Comparison of ENCODE assay signal across 8 mouse cellular contexts in the genomic region with DNA sequence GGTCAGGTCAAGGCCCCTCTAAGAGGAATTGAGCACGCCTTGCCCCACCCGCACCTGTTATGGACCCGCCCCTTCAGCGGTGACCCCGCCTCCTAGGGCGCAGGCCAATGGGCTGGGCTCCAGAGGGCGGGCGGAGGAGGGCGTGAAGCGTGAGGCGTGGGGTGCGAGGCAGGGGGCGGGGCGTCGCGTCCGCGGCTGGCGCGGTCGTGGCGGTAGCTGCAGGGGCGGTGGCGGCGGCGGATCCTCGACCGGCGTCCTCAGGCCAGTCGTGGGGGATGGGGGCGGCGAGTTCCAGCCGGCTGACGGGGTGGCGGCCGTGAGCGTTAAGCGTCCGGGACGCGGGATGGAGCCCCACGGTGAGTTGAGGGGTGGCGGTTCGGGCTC. TPM values are rescaled to one million over a fixed set of nuclear protein-coding genes. Genes with fewer than 3 reads are reported as not detected.
DNase-seq lines count a peak whose midpoint lies in the region; ATAC-seq and TF ChIP-seq lines count a peak whose summit lies in the region.

No protein-coding gene starts in this region.

- H3K4me3 ChIP-seq in ES-E14 (ENCODE audit: insufficient read depth in 1 of 2, low read depth in 1 of 2, low read length in 2 of 2, poor library complexity in 1 of 2, severe bottlenecking in 1 of 2): peak overlapping the region; percentile 71 to 93
- peak overlapping the region; percentile 78 for H3K4me3 ChIP-seq in lung, embryonic 14.5 days (ENCODE audit: low read depth, low read length)

- H3K9me3 ChIP-seq in ES-E14 (ENCODE audit: control insufficient read depth, insufficient read depth, low read depth, low read length): no peaks in the 10 kb centered on the region
- no peaks in the 10 kb centered on the region for H3K9me3 ChIP-seq in lung, embryonic 14.5 days (ENCODE audit: low read depth, low read length)

- H3K27ac ChIP-seq in ES-E14 (ENCODE audit: insufficient read depth, low read depth, low read length, poor library complexity, severe bottlenecking): no peak overlapping the region
- H3K27ac ChIP-seq in lung, embryonic 14.5 days (ENCODE audit: low read depth): peak overlapping the region; percentile 60

- in situ Hi-C loops in ES-E14 (cut with MboI; ENCODE audit: low sequenced_read_pairs in 2 of 2, unreplicated experiment in 2 of 2): loop anchor here (10.0 to 25.0 kb wide), 3 partner anchors 152 to 182 kb away; no protein-coding TSS in a partner anchor

- ATAC-seq in hematopoietic stem cell, adult 5-6 weeks (replicated peaks in 1 of 2; ENCODE audit: insufficient read depth in 1 of 2, low FRiP score in 2 of 2, low TSS enrichment in 1 of 2, low read depth in 1 of 2, poor library complexity in 2 of 2, severe bottlenecking in 2 of 2): peak; percentile 87 to 96
- ATAC-seq in lung, embryonic 14.5 days (ENCODE audit: insufficient read depth): peak; percentile 92

- DNase-seq in ES-E14 (ENCODE audit: low read depth, low spot score): peak; percentile 79
- peak; percentile 35 for DNase-seq in cerebellum, adult 9-10 months
- peak; percentile 38 to 72 for DNase-seq in frontal cortex, adult 2 months (ENCODE audit: extremely low spot score in 1 of 2, low spot score in 1 of 2)
- peak; percentile 44 to 51 for DNase-seq in layer of hippocampus, adult 8-10 months (ENCODE audit: low spot score in 2 of 2)
- peak; percentile 88 for DNase-seq in lung, embryonic 14.5 days
- peak; percentile 83 for DNase-seq in ovary, adult 18-20 months (ENCODE audit: low spot score)
- DNase-seq in thymus, adult 18-20 months: peak; percentile 37 to 38

- under 1% methylated on average over 41 of the region's 44 CpGs for WGBS in lung, embryonic 14.5 days

- TF ChIP-seq CTCF in lung, embryonic 14.5 days (IDR thresholded peaks at IDR 0.05; ENCODE audit: low read depth): no peak

- no peaks in the 10 kb centered on the region for H3K36me3 ChIP-seq in ES-E14 (ENCODE audit: control insufficient read depth, insufficient read depth, low read length, poor library complexity, severe bottlenecking)
- H3K36me3 ChIP-seq in lung, embryonic 14.5 days (ENCODE audit: insufficient read depth): no peaks in the 10 kb centered on the region

- H3K4me2 ChIP-seq in lung, embryonic 14.5 days: peak overlapping the region; percentile 84

- H3K4me1 ChIP-seq in ES-E14 (ENCODE audit: control insufficient read depth in 2 of 2, insufficient read depth in 2 of 2, low read length in 2 of 2, poor library complexity in 1 of 2): no peaks in the 10 kb centered on the region; a peak in 1 of 4 replicates
- peaks cover 4% of the 10 kb centered on the region; the same call in 1 of the 2 replicates for H3K4me1 ChIP-seq in lung, embryonic 14.5 days (ENCODE audit: insufficient read depth)

- no peaks in the 10 kb centered on the region for H3K27me3 ChIP-seq in lung, embryonic 14.5 days (ENCODE audit: insufficient read depth, low read length)

- peak overlapping the region; percentile 67 for H3K9ac ChIP-seq in ES-E14 (ENCODE audit: insufficient read depth, low read depth, low read length, poor library complexity, severe bottlenecking)
- H3K9ac ChIP-seq in lung, embryonic 14.5 days: peak overlapping the region; percentile 77

TF ChIP-seq in ES-E14, 5 proteins besides CTCF, POLR2A, EP300 and RAD21:
- TF ChIP-seq MAFK (IDR thresholded peaks at IDR 0.05; ENCODE audit: insufficient read depth, low read depth, low read length) (no peak), ZC3H11A (IDR thresholded peaks at IDR 0.05; ENCODE audit: borderline replicate concordance, low read depth, low read length) (no peak), HCFC1 (IDR thresholded peaks at IDR 0.05; ENCODE audit: borderline replicate concordance, insufficient read depth, low read length) (no peak), ZNF384 (IDR thresholded peaks at IDR 0.05; ENCODE audit: low read depth, low read length) (no peak), CHD2 (IDR thresholded peaks at IDR 0.05; ENCODE audit: low read depth, low read length) (no peak)

RNA-seq across cellular contexts. Expression of gene Arhgap29, which starts 0.7 kb away (rescaled TPM):
- total RNA-seq in ES-E14 (2012; rRNA removed): 14.6 and 25.1 TPM in 2 replicates
- 16.7 and 20.3 TPM in 2 replicates for polyA plus RNA-seq in frontal cortex, adult 2 months (2012; rRNA removed)
- total RNA-seq in hematopoietic stem cell, adult 5-6 weeks (2017): 6.0 and 6.9 TPM in 2 replicates
- total RNA-seq in layer of hippocampus, adult 8-10 months (2022): 10 to 100 TPM; 16.4 to 20.7 (median 18.2) TPM
- polyA plus RNA-seq in lung, embryonic 14.5 days (2014; fragmentation: Nextera tagmentation; extraction: Ambion mirVana): 66.2 and 71.3 TPM in 2 replicates

Comparison
In these comparisons a context has a peak if more than half of its experiments do, and no peak if none do; other contexts are left out.
1. DNase-seq: peak in every context shown above with its lines; median percentile 88 in lung, embryonic 14.5 days; 83 in ovary, adult 18-20 months; 79 in ES-E14; 55 in frontal cortex, adult 2 months; 48 in layer of hippocampus, adult 8-10 months; 38 in thymus, adult 18-20 months; 35 in cerebellum, adult 9-10 months.